Mouse (Mus musculus) E14TG2a.4 (cell line): ENCODE results near the gene Slfn14.

ENCODE experiments used
- CTCF ChIP-seq: conservative IDR thresholded peaks from 2 replicates; pipeline ENCODE4 v1.5.1; 2014; ENCODE audit warnings: low read length
- NANOG ChIP-seq: IDR thresholded peaks from 2 replicates; pipeline ENCODE4 v1.6.1; 2014; ENCODE audit warnings: borderline replicate concordance, low read length, mixed read lengths
- POU5F1 ChIP-seq: IDR thresholded peaks from 2 replicates; pipeline ENCODE4 v1.6.1; 2014; ENCODE audit warnings: low read length, borderline replicate concordance

GRCm38 (mm10) chr11:83299724-83300123, 13.2 kb upstream of the Slfn14 start:
- TF ChIP-seq CTCF (no peak), POU5F1 (no peak), NANOG (no peak)
